Mouse (Mus musculus) MEL (cell line): Measurements from ENCODE around the gene Rcn1. TPM values are rescaled to one million over a fixed set of nuclear protein-coding genes. Genes with fewer than 3 reads are reported as not detected.

Experiments used
- DNase-seq: peaks from one replicate; pipeline ENCODE4 v3.0.0; 2011; ENCODE audit warnings: low read depth, low spot score
- H3K27ac ChIP-seq: 2 replicates; pipeline ENCODE4 v1.5.1; 2012; ENCODE audit warnings: low read depth, mild to moderate bottlenecking, control low read depth, low read length, moderate library complexity; ENCODE audit not compliant: control insufficient read depth
- H3K27me3 ChIP-seq, 2 experiments: fragments of 150-350 bp in 1 of 2; sonication (generic) in 1 of 2; 2 replicates each; pipeline ENCODE4 v1.6.1; 2012; ENCODE audit warnings: low read length in 2 of 2, mild to moderate bottlenecking in 2 of 2, improper control_type of control experiment in 1 of 2, moderate library complexity in 1 of 2; ENCODE audit not compliant: insufficient read depth in 2 of 2, control insufficient read depth in 1 of 2
- H3K36me3 ChIP-seq, 2 experiments: 2 replicates each; pipeline ENCODE4 v1.6.1; 2012 to 2014; ENCODE audit warnings: low read length in 2 of 2, improper control_type of control experiment in 1 of 2, inconsistent platforms in 1 of 2, mild to moderate bottlenecking in 1 of 2; ENCODE audit not compliant: insufficient read depth in 2 of 2, control insufficient read depth in 1 of 2
- H3K4me1 ChIP-seq, 2 experiments: fragments of 150-350 bp in 1 of 2; sonication (generic) in 1 of 2; 2 replicates each; pipeline ENCODE4 v1.6.1; 2012; ENCODE audit warnings: low read length in 2 of 2, improper control_type of control experiment in 1 of 2, mild to moderate bottlenecking in 1 of 2; ENCODE audit not compliant: insufficient read depth in 2 of 2, control insufficient read depth in 1 of 2
- H3K4me3 ChIP-seq, 2 experiments: fragments of 150-350 bp in 1 of 2; sonication (generic) in 1 of 2; 2 replicates each; pipeline ENCODE4 v1.5.1; 2012; ENCODE audit warnings: low read depth in 2 of 2, low read length in 2 of 2, mild to moderate bottlenecking in 2 of 2, moderate library complexity in 2 of 2, control low read depth in 1 of 2, improper control_type of control experiment in 1 of 2; ENCODE audit not compliant: control insufficient read depth in 1 of 2, insufficient read depth in 1 of 2
- H3K79me2 ChIP-seq: 2 replicates; pipeline ENCODE4 v1.6.1; 2012; ENCODE audit warnings: mild to moderate bottlenecking, low read length, moderate library complexity; ENCODE audit not compliant: control insufficient read depth, poor library complexity, insufficient read depth
- H3K9ac ChIP-seq: 2 replicates; pipeline ENCODE4 v1.6.1; 2012; ENCODE audit warnings: low read depth, mild to moderate bottlenecking, control low read depth, low read length, moderate library complexity; ENCODE audit not compliant: control insufficient read depth, poor library complexity, severe bottlenecking
- H3K9me3 ChIP-seq: fragments of 150-350 bp; sonication (generic); replicated peaks from 2 replicates; pipeline ENCODE4 v1.6.1; 2012; ENCODE audit warnings: mild to moderate bottlenecking, low read length, improper control_type of control experiment, moderate library complexity; ENCODE audit not compliant: insufficient read depth
- CTCF ChIP-seq, 3 experiments: IDR thresholded peaks in 2 of 3; conservative IDR thresholded peaks in 1 of 3; 2 replicates each; pipeline ENCODE4 v1.5.1; 2011 to 2012; ENCODE audit warnings: low read length in 3 of 3, low read depth in 2 of 3, mild to moderate bottlenecking in 2 of 3, improper control_type of control experiment in 1 of 3, inconsistent platforms in 1 of 3, mixed read lengths in 1 of 3, moderate library complexity in 1 of 3; ENCODE audit not compliant: control insufficient read depth in 1 of 3, insufficient read depth in 1 of 3, poor library complexity in 1 of 3, severe bottlenecking in 1 of 3
- EP300 ChIP-seq, 2 experiments: IDR thresholded peaks; 2 replicates each; pipeline ENCODE4 v1.6.1; 2011; ENCODE audit warnings: improper control_type of control experiment in 2 of 2, low read length in 2 of 2, low read depth in 1 of 2, mild to moderate bottlenecking in 1 of 2
- GABPA ChIP-seq: IDR thresholded peaks from 2 replicates; pipeline ENCODE4 v1.6.1; 2012; ENCODE audit warnings: low read depth, mild to moderate bottlenecking, inconsistent platforms, low read length, improper control_type of control experiment, moderate library complexity
- GATA1 ChIP-seq: IDR thresholded peaks from 2 replicates; pipeline ENCODE4 v1.6.1; 2011; ENCODE audit warnings: low read depth, low read length, improper control_type of control experiment
- HCFC1 ChIP-seq: IDR thresholded peaks from 2 replicates; pipeline ENCODE4 v1.6.1; 2012; ENCODE audit warnings: low read depth, mild to moderate bottlenecking, inconsistent platforms, low read length, improper control_type of control experiment, moderate library complexity
- MAX ChIP-seq: IDR thresholded peaks from 2 replicates; pipeline ENCODE4 v1.6.1; 2011; ENCODE audit warnings: low read length, improper control_type of control experiment
- NELFE ChIP-seq: IDR thresholded peaks from 2 replicates; pipeline ENCODE4 v1.6.1; 2011; ENCODE audit warnings: low read depth, low read length, improper control_type of control experiment
- NRF1 ChIP-seq: IDR thresholded peaks from 2 replicates; pipeline ENCODE4 v1.6.1; 2014; ENCODE audit warnings: low read depth, mild to moderate bottlenecking, inconsistent platforms, low read length, improper control_type of control experiment, moderate library complexity; ENCODE audit not compliant: poor library complexity, insufficient read depth, severe bottlenecking
- POLR2A ChIP-seq, 2 experiments: IDR thresholded peaks; 2 replicates each; pipeline ENCODE4 v1.6.1; 2011 to 2012; ENCODE audit warnings: low read length in 2 of 2, mild to moderate bottlenecking in 2 of 2, control low read depth in 1 of 2, improper control_type of control experiment in 1 of 2, low read depth in 1 of 2, moderate library complexity in 1 of 2; ENCODE audit not compliant: control insufficient read depth in 1 of 2, insufficient read depth in 1 of 2, poor library complexity in 1 of 2
- POLR2AphosphoS5 ChIP-seq: IDR thresholded peaks from 2 replicates; pipeline ENCODE4 v1.6.1; 2012; ENCODE audit warnings: low read depth, borderline replicate concordance, mild to moderate bottlenecking, inconsistent platforms, low read length, moderate library complexity, mixed read lengths
- TAL1 ChIP-seq: IDR thresholded peaks from 2 replicates; pipeline ENCODE4 v1.6.1; 2012; ENCODE audit warnings: mild to moderate bottlenecking, inconsistent platforms, low read length, moderate library complexity, mixed read lengths
- TBP ChIP-seq: IDR thresholded peaks from 2 replicates; pipeline ENCODE4 v1.8.0; 2011; ENCODE audit warnings: low read depth, low read length, improper control_type of control experiment
- TCF12 ChIP-seq: IDR thresholded peaks from 2 replicates; pipeline ENCODE4 v1.6.1; 2014; ENCODE audit warnings: low read depth, mild to moderate bottlenecking, inconsistent platforms, low read length, improper control_type of control experiment, moderate library complexity
- USF2 ChIP-seq, 2 experiments: IDR thresholded peaks; 2 replicates each; pipeline ENCODE4 v1.6.1; 2011 to 2012; ENCODE audit warnings: improper control_type of control experiment in 2 of 2, low read length in 2 of 2, borderline replicate concordance in 1 of 2, inconsistent platforms in 1 of 2, low read depth in 1 of 2, mild to moderate bottlenecking in 1 of 2; ENCODE audit not compliant: insufficient read depth in 1 of 2
- ZC3H11A ChIP-seq: IDR thresholded peaks from 2 replicates; pipeline ENCODE4 v1.6.1; 2012; ENCODE audit warnings: low read depth, mild to moderate bottlenecking, inconsistent platforms, low read length, improper control_type of control experiment
- polyA plus RNA-seq, 2 experiments: library from polyadenylated mRNA; stranded (reverse) in 1 of 2; unstranded in 1 of 2; fragments of >175 nt in 1 of 2; fragments of >200 nt in 1 of 2; gene quantifications; 2 replicates each; pipeline versions ENCODE4 v1.2.1 to v1.2.4; 2012; ENCODE audit warnings: low replicate concordance in 2 of 2, low read depth in 1 of 2; ENCODE audit not compliant: insufficient read length in 2 of 2, insufficient read depth in 1 of 2, missing spikeins in 1 of 2
- total RNA-seq: library from RNA; depleted of rRNA; stranded (reverse); fragments of 300-350 nt; gene quantifications from 2 replicates; pipeline ENCODE4 v1.2.3, GENCODE M21; 2012

The Rcn1 gene
- total and polyA plus RNA-seq, 3 experiments, result 45.7 to 51.0 TPM; not detected in 1

DNA sequence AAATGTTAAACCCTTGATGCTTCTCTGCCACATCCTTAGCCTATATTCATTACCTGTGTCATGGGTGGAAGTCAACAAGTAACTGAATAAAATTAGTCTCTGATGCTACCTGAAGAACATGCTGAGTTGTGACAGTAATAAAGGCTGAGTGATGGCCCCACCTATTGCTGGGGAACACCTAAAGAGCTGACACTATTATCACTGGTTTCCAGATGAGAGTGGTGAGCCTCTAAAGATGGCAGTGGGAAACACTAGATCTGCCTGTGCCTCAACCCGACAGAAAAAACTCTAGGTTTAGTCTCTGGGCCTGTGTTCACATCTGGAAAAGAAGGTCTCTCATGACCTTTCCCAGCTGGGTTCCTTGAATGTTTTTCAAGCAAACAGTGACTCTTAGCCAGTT, 19.4 kb downstream of the Rcn1 start:
- H3K4me3 ChIP-seq, result no peak overlapping the region
- H3K9ac ChIP-seq, result no peak overlapping the region
- no peaks in the 10 kb centered on the region for H3K27me3 ChIP-seq
- H3K9me3 ChIP-seq, result no peaks in the 10 kb centered on the region
- peaks cover 0 to 9% of the 10 kb centered on the region in 2 experiments; a peak in 1 of 4 replicates for H3K4me1 ChIP-seq
- peaks cover 3 to 4% of the 10 kb centered on the region in 2 experiments; a peak in 3 of 4 replicates for H3K36me3 ChIP-seq
- no peak for DNase-seq
- H3K79me2 ChIP-seq, result no peaks in the 10 kb centered on the region
- H3K27ac ChIP-seq, result no peak overlapping the region
- TF ChIP-seq GATA1 (no peak), CTCF (IDR thresholded peaks at IDR 0.05 in 2 of 3, conservative IDR thresholded peaks at IDR 0.05 in 1 of 3; ENCODE audit: control insufficient read depth in 1 of 3, insufficient read depth in 1 of 3, low read depth in 2 of 3, low read length in 3 of 3, poor library complexity in 1 of 3, severe bottlenecking in 1 of 3) (no peak), NELFE (no peak), EP300 (IDR thresholded peaks at IDR 0.05; ENCODE audit: low read depth in 1 of 2, low read length in 2 of 2) (no peak), USF2 (IDR thresholded peaks at IDR 0.05; ENCODE audit: borderline replicate concordance in 1 of 2, insufficient read depth in 1 of 2, low read depth in 1 of 2, low read length in 2 of 2) (no peak), GABPA (no peak), POLR2A (IDR thresholded peaks at IDR 0.05; ENCODE audit: control insufficient read depth in 1 of 2, insufficient read depth in 1 of 2, low read depth in 1 of 2, low read length in 2 of 2, poor library complexity in 1 of 2) (no peak), TCF12 (no peak), HCFC1 (no peak)

DNA sequence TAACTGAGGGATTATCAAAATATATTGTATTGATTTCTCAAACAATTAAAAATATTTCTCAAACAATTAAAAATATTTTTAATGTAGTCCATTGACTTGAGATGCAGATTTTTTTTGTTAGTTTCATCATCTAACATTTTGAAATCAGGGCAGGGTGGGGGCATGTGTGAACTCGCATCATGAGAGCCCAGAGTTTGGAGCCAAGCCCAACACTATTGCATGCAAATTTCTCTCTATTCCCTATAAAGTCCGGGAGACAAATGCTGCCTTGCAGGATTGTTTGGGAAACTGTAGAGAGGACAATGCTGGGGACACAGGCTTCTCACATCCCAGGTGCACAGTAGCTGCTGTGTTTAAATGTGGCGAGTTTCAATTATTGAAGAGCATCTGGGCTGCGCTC, 23.4 kb downstream of the Rcn1 start:
- DNase-seq, result no peak
- TF ChIP-seq NRF1 (no peak), GATA1 (no peak), TAL1 (no peak), POLR2A (IDR thresholded peaks at IDR 0.05; ENCODE audit: control insufficient read depth in 1 of 2, insufficient read depth in 1 of 2, low read depth in 1 of 2, low read length in 2 of 2, poor library complexity in 1 of 2) (no peak), TCF12 (no peak), TBP (no peak), ZC3H11A (no peak), POLR2AphosphoS5 (no peak), MAX (no peak), HCFC1 (no peak), CTCF (IDR thresholded peaks at IDR 0.05 in 2 of 3, conservative IDR thresholded peaks at IDR 0.05 in 1 of 3; ENCODE audit: control insufficient read depth in 1 of 3, insufficient read depth in 1 of 3, low read depth in 2 of 3, low read length in 3 of 3, poor library complexity in 1 of 3, severe bottlenecking in 1 of 3) (no peak)
- Histone ChIP-seq H3K27ac (no peak overlapping the region), H3K36me3 (no peaks in the 10 kb centered on the region), H3K27me3 (peaks cover 0 to 5% of the 10 kb centered on the region in 2 experiments; a peak in 1 of 4 replicates), H3K4me3 (no peak overlapping the region), H3K79me2 (no peaks in the 10 kb centered on the region), H3K9me3 (no peaks in the 10 kb centered on the region), H3K9ac (no peak overlapping the region), H3K4me1 (peaks cover 0 to 5% of the 10 kb centered on the region in 2 experiments; a peak in 1 of 4 replicates)
